Mouse (Mus musculus) heart, embryonic 11.5 days (tissue): ENCODE measurements around the gene S100a3. TPM values are rescaled to one million over a fixed set of nuclear protein-coding genes. Genes with fewer than 3 reads are reported as not detected.

Experiments used
- ATAC-seq: fragments of 200-750 bp; cut with Nextera tagmentation; replicated peaks from 2 replicates; pipeline ENCODE4 v1.8.0; 2017; ENCODE audit warnings: moderate library complexity; ENCODE audit not compliant: insufficient number of reproducible peaks, low FRiP score, low TSS enrichment
- H3K27ac ChIP-seq: fragments of 300-500 bp; sonication (generic); 2 replicates; pipeline ENCODE4 v1.5.1; 2014; ENCODE audit warnings: mild to moderate bottlenecking, low read depth, low read length
- H3K27me3 ChIP-seq: fragments of 300-500 bp; sonication (generic); 2 replicates; pipeline ENCODE4 v1.6.1; 2014; ENCODE audit warnings: mild to moderate bottlenecking, low read length, mixed read lengths; ENCODE audit not compliant: control insufficient read depth, insufficient read depth
- H3K36me3 ChIP-seq: fragments of 300-500 bp; sonication (generic); 2 replicates; pipeline ENCODE4 v1.6.1; 2014; ENCODE audit warnings: mild to moderate bottlenecking, low read length, moderate library complexity, mixed read lengths; ENCODE audit not compliant: control insufficient read depth, insufficient read depth
- H3K4me1 ChIP-seq: fragments of 300-500 bp; sonication (generic); 2 replicates; pipeline ENCODE4 v1.6.1; 2014; ENCODE audit warnings: low read length; ENCODE audit not compliant: control insufficient read depth, insufficient read depth
- H3K4me2 ChIP-seq: fragments of 300-500 bp; sonication (generic); 2 replicates; pipeline ENCODE4 v1.6.1; 2014; ENCODE audit warnings: mild to moderate bottlenecking, moderate library complexity
- H3K4me3 ChIP-seq: fragments of 300-500 bp; sonication (generic); 2 replicates; pipeline ENCODE4 v1.5.1; 2014; ENCODE audit warnings: low read depth, low read length
- H3K9ac ChIP-seq: fragments of 300-500 bp; sonication (generic); 2 replicates; pipeline ENCODE4 v1.6.1; 2014; ENCODE audit warnings: mild to moderate bottlenecking, low read depth, low read length, moderate library complexity
- H3K9me3 ChIP-seq: fragments of 300-500 bp; sonication (generic); replicated peaks from 2 replicates; pipeline ENCODE4 v1.6.1; 2016; ENCODE audit warnings: low read length; ENCODE audit not compliant: control insufficient read depth
- WGBS: fragments of 180-500 bp; shearing (Covaris S2); extraction: QIAGEN DNeasy Blood & Tissue Kit; methylation state at CpG from one replicate; pipeline ENCODE4 v1.1.7; 2014; ENCODE audit not compliant: insufficient replicate concordance; 5-methylcytosine and 5-hydroxymethylcytosine counted together
- polyA plus RNA-seq: library from polyadenylated mRNA; unstranded; fragments of >200 nt; fragmentation: Nextera tagmentation; extraction: Ambion mirVana; gene quantifications from 2 replicates; pipeline ENCODE4 v1.2.1, GENCODE M21; 2014

S100a3 gene
- polyA plus RNA-seq, 1 experiment from 2014 or later: 0.24 TPM

DNA sequence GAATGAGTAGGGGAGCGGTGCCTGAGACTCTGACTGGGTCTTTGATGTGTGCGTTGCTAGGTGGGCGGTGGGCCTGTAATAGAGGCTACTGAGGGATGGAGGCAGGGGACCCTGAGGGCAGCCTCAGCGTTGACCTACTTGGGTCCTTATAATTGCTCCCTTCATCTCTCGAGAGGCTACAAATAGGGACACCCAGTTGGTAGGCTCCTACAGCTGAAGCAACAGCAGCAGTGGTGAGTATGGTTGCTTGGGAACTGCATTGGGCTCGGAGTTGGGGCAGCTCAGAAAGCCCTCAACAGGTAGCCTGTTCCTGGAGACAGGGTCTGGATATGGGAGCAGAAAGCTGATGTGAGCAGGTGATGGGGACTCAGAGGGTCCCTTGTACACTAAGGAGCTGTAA lies 39.7 kb downstream of the S100a3 start:
- Histone ChIP-seq H3K27ac (no peak overlapping the region), H3K9me3 (no peaks in the 10 kb centered on the region), H3K4me1 (peaks cover 5% of the 10 kb centered on the region; the same call in 1 of the 2 replicates), H3K36me3 (no peaks in the 10 kb centered on the region), H3K4me3 (no peak overlapping the region), H3K27me3 (no peaks in the 10 kb centered on the region), H3K9ac (no peak overlapping the region), H3K4me2 (no peak overlapping the region)
- no peak for ATAC-seq
- 70% methylated on average over 6 of the region's 6 CpGs for WGBS

DNA sequence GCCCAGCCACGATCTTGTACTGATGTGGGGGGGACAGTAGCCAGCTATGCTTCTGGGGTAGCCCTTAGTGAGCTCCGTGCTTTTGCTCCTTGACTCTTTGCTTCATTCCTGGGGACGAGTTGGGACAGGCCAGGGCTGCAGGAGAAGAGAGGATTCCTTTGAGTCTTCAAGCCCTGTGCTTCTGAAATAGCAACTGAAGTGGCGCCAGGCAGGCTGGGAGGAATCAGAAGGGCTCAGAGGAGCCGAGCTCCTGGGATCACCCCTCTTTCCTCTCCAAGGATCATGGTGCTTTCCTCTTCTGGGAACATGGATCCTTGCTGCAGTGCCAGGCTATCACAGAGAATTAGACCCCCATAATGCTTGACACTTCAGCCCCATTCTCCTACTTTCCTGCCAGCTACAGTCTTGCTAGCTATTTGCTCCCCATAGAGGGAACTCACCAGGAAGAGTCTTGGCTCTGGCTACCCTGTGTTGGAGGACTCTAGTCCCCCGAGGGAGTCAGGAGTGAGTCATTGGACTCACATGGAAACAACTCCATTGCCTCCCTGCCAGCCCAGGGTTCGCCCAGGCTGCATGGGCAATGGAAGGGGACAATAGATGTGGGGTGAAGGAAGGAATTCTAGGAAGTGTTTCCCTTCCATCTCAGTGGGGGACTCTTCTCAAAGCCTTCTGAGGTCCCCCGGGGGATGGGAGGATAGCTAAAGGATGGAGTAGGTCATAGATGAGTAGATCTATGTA lies 40.2 kb downstream of the S100a3 start:
- H3K27me3 ChIP-seq: no peaks in the 10 kb centered on the region
- H3K9ac ChIP-seq: no peak overlapping the region
- no peak overlapping the region for H3K4me3 ChIP-seq
- no peaks in the 10 kb centered on the region for H3K36me3 ChIP-seq
- no peaks in the 10 kb centered on the region for H3K9me3 ChIP-seq
- peaks cover 5% of the 10 kb centered on the region; the same call in 1 of the 2 replicates for H3K4me1 ChIP-seq
- no peak for ATAC-seq
- H3K4me2 ChIP-seq: no peak overlapping the region
- WGBS: 64% methylated on average over 8 of the region's 8 CpGs
- H3K27ac ChIP-seq: no peak overlapping the region

DNA sequence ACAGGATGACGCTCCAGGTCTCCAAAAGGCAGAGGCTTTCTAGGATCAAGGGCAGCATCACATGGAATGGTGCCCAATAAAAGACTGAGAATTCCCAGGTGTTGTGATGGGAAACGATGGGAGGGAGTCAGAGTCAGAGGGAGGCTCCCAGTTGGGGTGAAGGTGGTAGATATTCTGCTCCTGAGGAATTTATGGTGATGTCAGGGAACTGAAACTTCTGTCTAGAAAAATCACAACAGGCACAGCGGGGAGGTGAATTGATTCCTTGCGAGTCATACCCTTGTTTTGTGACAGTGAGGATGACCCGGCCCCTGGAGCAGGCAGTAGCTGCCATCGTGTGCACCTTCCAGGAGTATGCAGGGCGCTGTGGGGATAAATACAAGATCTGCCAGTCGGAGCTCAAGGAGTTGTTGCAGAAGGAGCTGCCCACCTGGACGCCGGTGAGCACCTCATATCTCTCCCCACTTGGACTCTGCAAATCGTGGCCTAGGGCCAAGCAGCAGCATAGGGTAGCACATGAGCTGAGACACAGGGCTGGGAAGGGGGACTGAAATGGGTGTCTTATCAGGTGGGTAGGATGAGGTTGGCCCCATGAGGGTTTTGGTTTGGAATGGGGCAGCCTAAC lies 41.2 kb downstream of the S100a3 start, which contains the start of gene Gm42674:
Gene Gm42674, plus strand, starts transcription at position 419 of the 625 bp plus-strand sequence.
- no peak within 1 kb of the TSS for H3K27ac ChIP-seq
- WGBS: 70% methylated on average over 11 of the region's 11 CpGs
- H3K36me3 ChIP-seq: no peaks in the 10 kb centered on the region
- H3K4me1 ChIP-seq: peaks cover 5% of the 10 kb centered on the region; the same call in 1 of the 2 replicates
- H3K4me3 ChIP-seq: no peak within 1 kb of the TSS
- no peaks in the 10 kb centered on the region for H3K27me3 ChIP-seq
- ATAC-seq: no peak
- H3K9ac ChIP-seq: no peak within 1 kb of the TSS
- H3K9me3 ChIP-seq: no peaks in the 10 kb centered on the region
- H3K4me2 ChIP-seq: no peak within 1 kb of the TSS

DNA sequence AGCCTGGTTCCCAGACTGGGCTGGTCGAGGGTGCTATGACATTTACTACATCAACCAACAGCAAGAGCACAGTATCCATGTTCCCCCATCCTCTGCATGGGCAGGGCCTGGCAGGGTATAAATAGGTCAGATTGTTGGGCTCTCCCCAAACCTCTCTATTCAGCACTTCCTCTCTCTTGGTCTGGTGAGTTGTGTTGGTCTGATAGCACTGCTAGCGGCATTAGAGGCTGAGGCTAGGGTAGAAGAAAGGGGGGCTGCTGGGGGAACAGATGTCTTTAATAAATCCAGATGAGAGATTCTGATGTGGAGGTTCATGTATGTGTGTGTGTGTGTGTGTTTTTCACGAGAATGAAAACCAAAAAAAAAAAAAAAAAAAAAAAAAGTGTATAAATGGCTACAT lies 43.2 kb downstream of the S100a3 start, which contains the start of gene S100a4:
Gene S100a4, plus strand, starts transcription at position 149 of the 400 bp plus-strand sequence.
- Histone ChIP-seq H3K4me1 (peaks cover 5% of the 10 kb centered on the region; the same call in 1 of the 2 replicates), H3K36me3 (no peaks in the 10 kb centered on the region), H3K9ac (no peak within 1 kb of the TSS), H3K27ac (no peak within 1 kb of the TSS), H3K27me3 (0 out of 2 replicates have a peak, but pooled peaks cover 3% of the 10 kb centered on the region), H3K4me2 (no peak within 1 kb of the TSS), H3K9me3 (no peaks in the 10 kb centered on the region), H3K4me3 (no peak within 1 kb of the TSS)
- ATAC-seq: no peak
- 48% methylated on average over 3 of the region's 3 CpGs for WGBS

DNA sequence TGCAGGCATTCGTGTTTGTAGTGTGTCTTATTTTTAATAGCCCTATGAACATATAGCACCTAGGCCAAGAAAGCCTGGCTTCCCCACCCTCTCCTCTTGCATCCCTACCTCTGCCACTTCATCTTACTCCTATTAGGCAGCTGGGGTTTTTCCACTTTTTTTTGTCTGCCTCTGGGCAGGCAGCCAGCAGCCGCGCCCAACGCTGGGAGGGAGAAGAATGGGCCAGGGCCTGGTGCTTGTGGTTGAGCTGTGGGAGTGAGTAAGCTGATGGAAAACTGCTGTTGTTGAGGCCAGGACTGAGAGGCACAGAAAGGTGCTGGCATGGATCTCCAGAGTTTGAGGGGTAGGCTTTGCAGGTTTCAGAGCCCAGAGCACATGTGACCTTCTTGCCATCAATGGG lies 44.0 kb downstream of the S100a3 start:
- Histone ChIP-seq H3K9me3 (no peaks in the 10 kb centered on the region), H3K36me3 (no peaks in the 10 kb centered on the region), H3K4me2 (no peak overlapping the region), H3K9ac (no peak overlapping the region), H3K27me3 (0 out of 2 replicates have a peak, but pooled peaks cover 3% of the 10 kb centered on the region), H3K27ac (no peak overlapping the region), H3K4me3 (no peak overlapping the region), H3K4me1 (peaks cover 5% of the 10 kb centered on the region; the same call in 1 of the 2 replicates)
- 48% methylated on average over 4 of the region's 4 CpGs for WGBS
- 0 out of 2 replicates have a peak, but pooled peaks have one; percentile 19 for ATAC-seq

DNA sequence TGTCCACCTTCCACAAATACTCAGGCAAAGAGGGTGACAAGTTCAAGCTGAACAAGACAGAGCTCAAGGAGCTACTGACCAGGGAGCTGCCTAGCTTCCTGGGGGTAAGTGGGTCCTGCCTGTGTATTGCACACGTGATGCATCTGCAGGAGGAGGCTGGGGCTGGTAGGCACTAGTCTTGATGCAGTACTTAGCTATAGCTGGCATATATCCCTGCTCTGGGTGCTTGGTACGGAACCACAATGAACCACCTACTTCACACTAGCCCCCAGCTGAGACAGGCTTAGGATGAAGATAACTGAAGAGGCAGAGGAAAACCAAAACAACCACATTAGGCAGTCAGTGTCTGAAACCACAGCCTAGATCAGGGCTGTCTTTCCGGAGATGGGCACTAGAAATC lies 44.7 kb downstream of the S100a3 start:
- Histone ChIP-seq H3K9ac (no peak overlapping the region), H3K9me3 (no peaks in the 10 kb centered on the region), H3K4me3 (no peak overlapping the region), H3K27ac (no peak overlapping the region), H3K4me1 (peaks cover 5% of the 10 kb centered on the region; the same call in 1 of the 2 replicates), H3K36me3 (no peaks in the 10 kb centered on the region), H3K27me3 (0 out of 2 replicates have a peak, but pooled peaks cover 3% of the 10 kb centered on the region), H3K4me2 (no peak overlapping the region)
- ATAC-seq: no peak
- WGBS: 76% methylated on average over 3 of the region's 3 CpGs

DNA sequence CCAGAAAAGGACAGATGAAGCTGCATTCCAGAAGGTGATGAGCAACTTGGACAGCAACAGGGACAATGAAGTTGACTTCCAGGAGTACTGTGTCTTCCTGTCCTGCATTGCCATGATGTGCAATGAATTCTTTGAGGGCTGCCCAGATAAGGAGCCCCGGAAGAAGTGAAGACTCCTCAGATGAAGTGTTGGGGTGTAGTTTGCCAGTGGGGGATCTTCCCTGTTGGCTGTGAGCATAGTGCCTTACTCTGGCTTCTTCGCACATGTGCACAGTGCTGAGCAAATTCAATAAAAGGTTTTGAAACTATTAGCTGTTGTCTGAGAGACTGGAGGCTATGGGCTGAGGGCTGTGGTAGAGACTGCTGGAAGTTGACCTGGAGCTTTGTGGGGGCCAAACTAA lies 45.4 kb downstream of the S100a3 start:
- no peak for ATAC-seq
- no peak overlapping the region for H3K9ac ChIP-seq
- no peak overlapping the region for H3K27ac ChIP-seq
- H3K27me3 ChIP-seq: 0 out of 2 replicates have a peak, but pooled peaks cover 3% of the 10 kb centered on the region
- no peaks in the 10 kb centered on the region for H3K9me3 ChIP-seq
- peaks cover 5% of the 10 kb centered on the region; the same call in 1 of the 2 replicates for H3K4me1 ChIP-seq
- WGBS: 84% methylated on average over 2 of the region's 2 CpGs
- no peak overlapping the region for H3K4me3 ChIP-seq
- H3K4me2 ChIP-seq: no peak overlapping the region
- no peaks in the 10 kb centered on the region for H3K36me3 ChIP-seq

DNA sequence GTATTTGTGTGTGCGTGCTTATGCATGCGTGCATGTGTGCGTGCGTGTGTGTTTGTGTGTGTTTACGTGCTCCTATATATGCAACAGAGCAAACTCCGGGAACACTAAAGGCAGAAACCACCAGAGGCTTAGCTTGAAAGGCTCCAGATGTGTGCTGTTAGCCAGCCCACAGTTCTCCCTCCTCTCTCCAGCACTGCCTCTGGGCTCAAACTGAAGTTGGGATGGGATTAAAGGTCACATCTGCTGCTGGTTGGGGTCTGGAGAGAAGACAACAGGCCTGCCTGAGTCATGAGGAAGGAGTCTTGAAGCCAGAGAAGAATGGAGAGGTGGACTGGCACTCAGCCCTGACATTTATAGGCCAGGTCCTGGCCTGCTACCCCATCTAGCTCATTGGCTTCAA lies 45.8 kb downstream of the S100a3 start:
- ATAC-seq: no peak
- Histone ChIP-seq H3K9ac (no peak overlapping the region), H3K4me1 (peaks cover 5% of the 10 kb centered on the region; the same call in 1 of the 2 replicates), H3K4me3 (no peak overlapping the region), H3K9me3 (no peaks in the 10 kb centered on the region), H3K27me3 (0 out of 2 replicates have a peak, but pooled peaks cover 3% of the 10 kb centered on the region), H3K36me3 (no peaks in the 10 kb centered on the region), H3K27ac (no peak overlapping the region), H3K4me2 (no peak overlapping the region)
- whole genome bisulfite sequencing: 91% methylated on average over 6 of the region's 6 CpGs
